Mouse (Mus musculus): Measurements from ENCODE around the gene Zfp747.
"Not testable (repeated sequence)": the region's sequence is repeated elsewhere in the genome, so short reads cannot be mapped to it uniquely, and the experiment has no call there.

- TF ChIP-seq POLR2A (IDR thresholded peaks at IDR 0.05; ENCODE audit: control insufficient read depth, low read depth, low read length): not testable (repeated sequence)
- TF ChIP-seq CTCF (IDR thresholded peaks at IDR 0.05; ENCODE audit: control insufficient read depth, insufficient read depth, insufficient replicate concordance, low read depth, low read length): peak; percentile 19; the same call in 1 of the 2 replicates
These were observed 13.4 kb downstream of the Zfp747 start for GRCm38 (mm10) chr7:127362418-127362817.

Measured in testis, adult 2 months (tissue).